Mouse (Mus musculus) C2C12 (cell line): ENCODE measurements at regions not wholly inside any gene's neighbourhood (a gene's known extent, or its start where the extent isn't known, plus 50 kb on each side); places are given as distances from the start of the nearest gene placed in this dataset.

Experiments used
- CEBPB ChIP-seq: IDR thresholded peaks from one replicate; pipeline ENCODE4 v1.6.1; 2011; ENCODE audit warnings: low read depth, mild to moderate bottlenecking, control low read depth, moderate library complexity
- CTCF ChIP-seq: IDR thresholded peaks from one replicate; pipeline ENCODE4 v1.5.1; 2011; ENCODE audit not compliant: control insufficient read depth, insufficient read depth, insufficient read length
- MAX ChIP-seq: IDR thresholded peaks from one replicate; pipeline ENCODE4 v1.6.1; 2011; ENCODE audit warnings: mild to moderate bottlenecking, control low read depth
- MYOD1 ChIP-seq: IDR thresholded peaks from one replicate; pipeline ENCODE4 v1.6.1; 2011; ENCODE audit warnings: low read depth; ENCODE audit not compliant: control insufficient read depth, insufficient read length
- USF1 ChIP-seq: IDR thresholded peaks from one replicate; pipeline ENCODE4 v1.6.1; 2011; ENCODE audit warnings: low read depth, mild to moderate bottlenecking, control low read depth, moderate library complexity

- no peak for TF ChIP-seq MAX
- no peak for TF ChIP-seq CTCF
- TF ChIP-seq USF1 = no peak
- no peak for TF ChIP-seq CEBPB
- TF ChIP-seq MYOD1 = no peak
These were observed 64.3 kb upstream of the Fzd7 start for GRCm38 (mm10) chr1:59417962-59418361.
